Mouse (Mus musculus): ENCODE measurements around the gene Dus4l.

Dus4l gene

DNA sequence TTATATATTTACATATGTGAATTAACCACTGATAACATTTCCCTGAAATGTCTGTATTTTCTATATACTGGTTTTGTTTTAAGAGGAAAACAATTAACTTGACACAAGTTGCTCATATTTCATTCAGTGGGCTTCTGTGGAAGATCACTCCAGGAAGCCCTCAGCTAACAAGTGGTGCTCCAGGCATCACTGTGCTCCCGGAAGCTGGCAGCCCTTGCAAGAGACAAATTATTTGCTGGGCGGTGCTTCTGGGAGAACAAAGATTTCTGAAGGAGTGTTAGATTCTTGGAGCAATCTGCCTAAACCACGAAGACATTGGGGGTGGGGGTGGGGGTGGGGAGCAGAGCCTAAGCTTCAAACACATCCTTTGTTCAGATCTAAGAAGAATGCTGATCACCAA is 62.6 kb downstream of the Dus4l start:
- no peak for DNase-seq (ENCODE audit: low spot score)
